Mouse (Mus musculus) MEL (cell line): Measurements from ENCODE around the gene Msh3.

Experiments used
- CTCF ChIP-seq, 3 experiments: IDR thresholded peaks in 2 of 3; conservative IDR thresholded peaks in 1 of 3; 2 replicates each; pipeline ENCODE4 v1.5.1; 2011 to 2012; ENCODE audit warnings: low read length in 3 of 3, low read depth in 2 of 3, mild to moderate bottlenecking in 2 of 3, improper control_type of control experiment in 1 of 3, inconsistent platforms in 1 of 3, mixed read lengths in 1 of 3, moderate library complexity in 1 of 3; ENCODE audit not compliant: control insufficient read depth in 1 of 3, insufficient read depth in 1 of 3, poor library complexity in 1 of 3, severe bottlenecking in 1 of 3
- MAX ChIP-seq: IDR thresholded peaks from 2 replicates; pipeline ENCODE4 v1.6.1; 2011; ENCODE audit warnings: low read length, improper control_type of control experiment
- TBP ChIP-seq: IDR thresholded peaks from 2 replicates; pipeline ENCODE4 v1.8.0; 2011; ENCODE audit warnings: low read depth, low read length, improper control_type of control experiment
- USF1 ChIP-seq: IDR thresholded peaks from 2 replicates; pipeline ENCODE4 v1.6.1; 2014; ENCODE audit warnings: low read depth, mild to moderate bottlenecking, inconsistent platforms, low read length, improper control_type of control experiment, moderate library complexity

- TF ChIP-seq TBP: no peak
- TF ChIP-seq USF1: no peak
- no peak for TF ChIP-seq MAX
- TF ChIP-seq CTCF (IDR thresholded peaks at IDR 0.05 in 2 of 3, conservative IDR thresholded peaks at IDR 0.05 in 1 of 3; ENCODE audit: control insufficient read depth in 1 of 3, insufficient read depth in 1 of 3, low read depth in 2 of 3, low read length in 3 of 3, poor library complexity in 1 of 3, severe bottlenecking in 1 of 3): no peak
Measured at GRCm38 (mm10) chr13:92274274-92275198, 80.3 kb downstream of the Msh3 start.
